Mouse (Mus musculus) spleen, postnatal 10 days (tissue): Measurements from ENCODE around the gene Minos1.

Source experiments
- DNase-seq, 2 experiments: peaks; one replicate each; pipeline ENCODE4 v3.0.0; 2021 to 2022; ENCODE audit warnings: low spot score in 2 of 2

Minos1 gene

GRCm38 (mm10) chr4:139130701-139131549 lies at the start of gene Minos1:
TSS of gene Minos1 (minus strand) at chr4:139131113.
- peak; percentile 96 to 98 for DNase-seq

DNA sequence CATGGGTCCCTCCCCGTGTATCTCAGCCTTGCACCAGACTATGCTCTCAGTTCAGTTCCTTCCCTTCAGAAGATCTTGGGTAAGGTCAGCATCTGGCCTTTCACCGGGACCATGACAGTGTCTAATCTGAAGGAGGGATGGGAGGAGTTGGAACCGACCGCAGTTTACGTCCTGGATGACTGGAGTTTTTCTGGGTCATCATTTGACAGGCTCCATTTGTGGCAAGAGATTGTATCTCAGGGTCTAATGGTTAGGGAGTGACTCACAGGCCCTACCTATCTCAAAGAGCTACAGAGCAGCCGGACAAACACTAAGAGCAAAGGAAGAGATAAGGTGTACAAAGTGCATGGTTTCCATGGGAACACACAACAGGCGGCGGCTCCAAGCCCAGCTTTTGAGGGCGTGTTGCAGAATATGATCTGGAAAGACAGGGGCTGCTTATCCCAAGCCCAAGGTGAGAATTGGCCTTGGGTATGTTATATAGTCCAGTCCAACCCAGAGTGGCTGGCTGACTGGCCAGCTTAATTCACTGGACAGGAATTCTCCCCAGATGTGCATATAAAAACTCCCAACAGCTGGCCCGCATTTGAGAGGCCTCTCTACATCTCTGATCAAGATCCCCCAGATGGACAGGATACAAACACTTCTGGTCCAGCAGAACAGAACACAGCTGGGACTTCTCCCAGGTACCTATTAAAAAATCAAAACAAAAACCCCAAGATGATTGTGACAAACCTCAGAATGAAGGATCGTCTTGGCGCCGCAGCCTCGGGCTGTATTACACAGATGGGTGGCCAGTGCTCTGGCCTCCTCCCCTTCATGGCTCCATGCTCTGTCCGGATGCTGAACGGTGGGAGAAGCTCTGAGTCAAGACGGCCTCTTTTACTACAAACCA lies 49.1 kb upstream of the Minos1 start:
- DNase-seq, result no peak

- no peak for DNase-seq
These were observed 48.3 kb upstream of the Minos1 start for GRCm38 (mm10) chr4:139179218-139179617.

DNA sequence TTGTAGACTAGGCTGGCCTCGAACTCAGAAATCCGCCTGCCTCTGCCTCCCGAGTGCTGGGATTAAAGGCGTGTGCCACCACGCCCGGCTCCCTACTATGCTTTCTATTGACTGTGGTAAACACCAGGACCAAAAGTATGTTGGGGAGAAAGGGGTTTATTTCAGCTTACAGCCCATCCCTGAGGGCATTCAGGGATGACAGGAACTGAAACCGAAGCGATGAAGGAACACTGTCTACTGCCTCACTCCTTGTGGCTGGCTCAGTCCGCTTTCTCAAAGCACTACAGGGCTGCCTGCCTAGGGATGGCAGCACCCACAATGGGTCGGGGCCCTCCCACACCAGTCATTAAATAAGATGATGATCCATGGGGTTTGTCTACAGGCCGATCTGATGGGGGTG lies 47.5 kb upstream of the Minos1 start:
- no peak for DNase-seq

- DNase-seq, result no peak
These were observed 47.0 kb upstream of the Minos1 start for GRCm38 (mm10) chr4:139177921-139178320.

DNA sequence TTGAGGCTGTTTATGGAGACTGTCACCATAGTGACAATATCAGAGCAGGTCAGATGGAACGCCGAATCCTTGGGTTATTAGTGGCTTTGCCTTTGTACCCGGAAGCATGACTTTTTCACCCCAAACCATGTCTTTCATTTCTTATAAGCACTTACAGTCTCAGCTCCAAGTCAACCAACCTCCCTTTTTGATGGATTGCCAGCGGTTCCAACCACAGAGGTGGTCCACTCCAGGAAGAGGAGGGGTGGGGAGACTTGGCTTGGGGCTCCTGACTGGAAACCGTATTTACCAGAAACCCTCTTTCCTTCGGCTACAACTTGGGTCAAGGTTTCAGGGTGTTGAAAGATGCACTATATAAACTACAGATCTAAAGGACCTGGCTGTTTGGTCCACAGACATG lies 45.1 kb upstream of the Minos1 start:
- no peak for DNase-seq

- no peak for DNase-seq
These were observed 44.4 kb upstream of the Minos1 start for GRCm38 (mm10) chr4:139175061-139175971.

GRCm38 (mm10) chr4:139169748-139170279 lies 38.9 kb upstream of the Minos1 start:
- DNase-seq, result no peak

DNA sequence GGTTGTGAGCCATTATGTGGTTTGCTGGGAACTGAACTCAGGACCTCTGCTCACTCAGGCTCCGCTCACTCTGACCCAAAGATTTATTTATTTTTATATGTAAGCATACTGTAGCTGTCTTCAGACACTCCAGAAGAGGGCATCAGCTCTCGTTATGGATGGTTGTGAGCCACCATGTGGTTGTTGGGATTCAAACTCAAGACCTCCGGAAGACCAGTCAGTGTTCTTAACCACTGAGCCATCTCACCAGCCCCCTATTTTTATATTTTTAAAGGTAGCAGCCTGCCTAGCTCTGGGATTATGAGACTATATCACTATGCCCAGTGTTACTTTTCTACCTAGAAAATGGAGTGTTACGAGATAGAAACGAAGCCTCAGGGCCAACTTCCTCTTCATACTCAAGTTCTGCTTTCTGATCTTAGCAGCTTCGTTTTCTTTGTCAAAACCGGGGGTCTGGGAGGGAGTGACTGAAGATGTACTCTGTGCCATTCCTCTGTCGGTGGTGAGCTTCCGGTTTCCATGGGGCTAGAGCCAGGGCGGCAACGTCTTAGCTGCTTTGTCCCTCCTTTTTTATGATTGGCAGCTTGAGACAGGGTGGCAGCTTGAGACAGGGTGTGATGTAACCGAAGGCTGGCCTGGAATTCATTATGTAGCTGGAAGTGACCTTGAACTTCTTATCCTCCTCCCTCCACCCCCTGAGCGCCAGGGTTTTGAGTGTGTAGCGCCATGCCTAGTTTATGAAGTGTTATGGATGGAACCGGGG lies 38.3 kb upstream of the Minos1 start:
- peak; percentile 22 to 66 for DNase-seq

DNA sequence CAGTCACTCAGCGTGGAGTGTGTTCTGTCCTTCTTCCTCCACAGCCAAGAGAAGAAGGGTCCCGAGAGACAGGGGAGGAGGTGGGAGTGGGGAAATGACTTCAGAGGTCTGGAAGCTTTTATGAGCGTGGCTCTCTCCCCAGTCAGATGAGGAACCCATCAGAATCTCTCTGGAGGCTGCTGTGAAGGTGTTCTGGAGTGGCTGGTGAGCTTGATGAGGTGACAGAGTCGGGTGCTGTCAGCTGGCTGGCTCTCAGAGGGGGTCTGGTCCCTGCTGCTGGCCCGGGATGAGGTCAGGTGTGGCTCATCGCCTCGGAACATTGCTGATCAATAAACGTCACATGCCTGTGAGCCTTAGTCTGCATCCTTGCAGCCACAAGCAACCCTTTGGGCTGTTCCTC lies 36.2 kb upstream of the Minos1 start:
- no peak for DNase-seq

GRCm38 (mm10) chr4:139166244-139166643 lies 35.3 kb upstream of the Minos1 start:
- DNase-seq, result no peak

GRCm38 (mm10) chr4:139165259-139165658 lies 34.3 kb upstream of the Minos1 start:
- no peak for DNase-seq

DNA sequence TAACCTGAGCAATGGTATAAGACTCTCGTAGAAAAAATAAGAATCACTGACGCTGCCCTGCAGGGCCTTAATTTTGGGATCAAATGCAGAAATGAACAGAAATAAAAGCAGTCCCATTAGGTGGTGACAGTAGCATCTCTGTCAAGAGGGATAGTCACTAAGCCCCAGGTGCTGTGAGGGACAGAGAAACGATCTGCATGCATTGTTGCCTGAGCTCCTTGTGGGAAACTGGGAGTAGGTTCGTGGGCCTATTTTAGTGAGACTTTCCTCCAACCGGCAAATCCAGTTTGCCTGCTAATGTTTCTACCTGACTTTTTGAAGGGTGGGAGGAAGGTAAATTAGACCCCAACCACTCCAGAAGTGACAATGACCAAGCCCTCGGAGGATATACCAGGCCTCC lies 33.2 kb upstream of the Minos1 start:
- DNase-seq, result no peak

- DNase-seq, result no peak
These were observed 30.2 kb upstream of the Minos1 start for GRCm38 (mm10) chr4:139161076-139161475.

DNA sequence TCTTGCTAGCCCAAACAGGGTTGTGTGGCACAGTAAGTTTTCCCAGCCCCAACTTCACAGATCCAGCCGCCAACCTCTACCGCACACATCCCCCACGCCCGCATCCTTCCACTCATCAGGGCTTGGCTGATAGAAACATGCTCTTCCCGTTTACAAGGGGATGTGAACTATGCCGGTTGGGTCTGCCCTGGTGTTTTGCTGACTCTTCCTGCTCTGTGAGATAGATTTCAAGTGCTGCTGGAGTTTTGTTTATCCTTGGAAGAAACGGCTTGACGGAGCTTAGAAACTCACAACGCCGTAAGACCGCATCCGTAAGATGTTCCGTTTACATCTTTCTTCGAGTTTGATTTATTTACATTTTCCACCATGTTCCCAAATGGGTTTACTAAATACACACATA lies 27.4 kb upstream of the Minos1 start:
- no peak for DNase-seq

DNA sequence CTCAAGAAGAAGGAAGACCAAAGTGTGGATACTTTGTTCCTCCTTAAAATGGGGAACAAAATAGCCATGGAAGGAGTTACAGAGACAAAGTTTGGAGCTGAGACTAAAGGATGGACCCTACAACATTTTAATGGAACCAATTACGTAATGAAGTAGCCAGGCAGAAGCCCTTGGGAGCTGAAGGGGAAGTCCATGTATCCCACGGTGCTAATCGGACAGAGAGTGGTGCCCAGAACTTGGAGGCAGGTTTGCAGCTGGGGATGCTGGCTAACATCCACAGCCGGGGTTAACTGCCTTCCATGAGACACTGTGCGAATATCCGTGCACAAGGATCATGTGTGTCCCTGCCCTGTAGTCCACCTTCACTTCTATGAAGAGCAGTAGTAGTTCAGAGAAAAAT lies 25.6 kb upstream of the Minos1 start:
- no peak for DNase-seq

DNA sequence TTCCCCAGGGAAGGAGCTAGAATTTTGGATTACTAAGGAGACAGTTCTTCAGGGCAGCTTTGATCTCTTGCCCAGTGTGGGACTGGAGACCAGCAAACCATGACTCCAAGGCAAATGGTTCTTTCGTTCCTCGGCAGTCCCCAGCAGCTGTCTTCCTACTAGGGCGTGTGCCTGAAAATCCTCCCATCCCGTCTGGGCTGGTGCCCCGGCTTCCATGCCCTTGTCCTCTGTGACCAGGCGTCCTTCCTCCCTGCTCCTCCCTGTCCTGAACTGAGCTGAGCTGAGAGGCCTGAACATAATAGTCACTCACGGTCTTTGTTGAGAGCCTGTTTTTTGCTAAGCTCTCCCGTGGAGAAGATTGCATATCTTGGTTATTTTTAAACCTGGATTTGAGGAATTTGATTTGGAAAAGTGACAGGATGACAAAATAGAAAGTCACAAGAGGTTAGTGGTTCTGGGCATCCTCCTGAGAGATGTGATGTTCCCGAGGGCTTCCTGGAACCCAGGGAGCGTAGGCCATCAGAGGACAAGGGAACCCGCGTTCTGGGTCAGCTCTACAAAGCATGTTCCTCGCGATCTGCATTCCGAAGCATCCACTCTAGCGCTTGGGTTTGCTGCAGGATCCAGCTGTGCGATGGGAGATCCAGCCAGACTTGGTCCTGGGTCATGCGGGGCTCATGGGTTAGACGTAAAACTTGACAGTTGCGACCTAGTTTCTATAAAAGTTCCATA lies 23.8 kb upstream of the Minos1 start:
- DNase-seq, result no peak

DNA sequence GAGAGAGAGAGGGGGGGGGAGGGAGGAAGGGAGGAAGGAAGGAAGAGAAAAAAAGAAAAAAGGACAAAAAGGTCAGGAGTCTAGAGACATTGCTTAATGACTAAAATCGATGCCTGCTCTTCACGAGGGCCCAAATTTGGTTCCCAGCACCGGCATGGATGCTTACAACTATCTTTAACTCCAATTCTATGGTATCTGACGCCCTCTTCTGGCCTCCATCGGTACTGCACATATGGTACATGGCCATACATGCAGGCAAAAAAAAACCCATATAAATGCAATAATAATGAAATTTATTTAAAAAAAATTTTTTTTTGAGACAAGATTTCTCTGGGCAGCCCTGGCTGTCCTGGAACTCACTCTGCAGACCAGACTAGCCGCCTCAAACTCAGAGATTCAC lies 20.5 kb upstream of the Minos1 start:
- no peak for DNase-seq

- no peak for DNase-seq
These were observed 15.8 kb upstream of the Minos1 start for GRCm38 (mm10) chr4:139146760-139147159.

- peak in 1 of 2 experiments; percentile 66 for DNase-seq
These were observed 14.2 kb upstream of the Minos1 start for GRCm38 (mm10) chr4:139145156-139145555.
